10 mouse cellular contexts compared by ENCODE assay signal in genomic region chr17:6202389-6203110, GRCm38 (mm10). TPM values are rescaled to one million over a fixed set of nuclear protein-coding genes. Genes with fewer than 3 reads are reported as not detected.
A peak's percentile ranks its signal among the peaks of the same experiment; 100 is the strongest.
DNase-seq lines count a peak whose midpoint lies in the region; ATAC-seq and TF ChIP-seq lines count a peak whose summit lies in the region.
"Had no signal": no experiment of that assay in that cellular context is flagged by ENCODE, and none has a peak within 500 bp of the region (broad histone marks: within the 10 kb centered on the region; RNA-seq: fewer than 3 reads in every experiment).

No protein-coding gene starts in this region.

- DNase-seq in heart, postnatal 0 days (ENCODE audit: low spot score): no peak
- DNase-seq in heart, adult 8-10 months (ENCODE audit: low spot score): no peak
- peak; percentile 75 for DNase-seq in layer of hippocampus, adult 9-11 months
- DNase-seq in right cerebral cortex, postnatal 10 days (ENCODE audit: low spot score in 2 of 2): peak; percentile 70 to 81
- DNase-seq in retina, embryonic 14.5 days (ENCODE audit: low spot score): no peak
- DNase-seq: kidney, adult 11 months had no signal

- WGBS in heart, postnatal 0 days: 61% methylated on average over 14 of the region's 14 CpGs
- WGBS in kidney, embryonic 15.5 days: 80% methylated on average over 14 of the region's 14 CpGs

- H3K9ac ChIP-seq in heart, postnatal 0 days (replicated peaks; ENCODE audit: low read depth, low read length): no peak overlapping the region
- no peak overlapping the region for H3K9ac ChIP-seq in kidney, embryonic 15.5 days
- H3K9ac ChIP-seq: liver, embryonic 14.5 days; stomach, embryonic 15.5 days had no signal

- no peaks in the 10 kb centered on the region for H3K9me3 ChIP-seq in heart, postnatal 0 days (replicated peaks; ENCODE audit: control insufficient read depth, low read length)
- H3K9me3 ChIP-seq in kidney, embryonic 15.5 days (replicated peaks): no peaks in the 10 kb centered on the region
- H3K9me3 ChIP-seq: stomach, embryonic 15.5 days had no signal

- ATAC-seq in heart, postnatal 0 days (ENCODE audit: insufficient read depth, low read depth): peak; percentile 68
- ATAC-seq in common myeloid progenitor, adult 5-6 weeks (replicated peaks; ENCODE audit: low read depth, poor library complexity, severe bottlenecking): peak; percentile 89
- no peak for ATAC-seq in kidney, embryonic 15.5 days (replicated peaks; ENCODE audit: low FRiP score)

- no peak overlapping the region for H3K4me2 ChIP-seq in heart, postnatal 0 days (ENCODE audit: low read depth, low read length)
- no peak overlapping the region for H3K4me2 ChIP-seq in kidney, embryonic 15.5 days
- H3K4me2 ChIP-seq: stomach, embryonic 15.5 days had no signal

- no peak overlapping the region for H3K27ac ChIP-seq in heart, postnatal 0 days (ENCODE audit: low read depth)
- no peak overlapping the region for H3K27ac ChIP-seq in kidney, embryonic 15.5 days
- H3K27ac ChIP-seq: liver, embryonic 14.5 days; stomach, embryonic 15.5 days had no signal

- peaks cover 40% of the 10 kb centered on the region for H3K36me3 ChIP-seq in heart, postnatal 0 days (replicated peaks; ENCODE audit: control insufficient read depth, insufficient read depth, low read length)
- peaks cover 64% of the 10 kb centered on the region for H3K36me3 ChIP-seq in kidney, embryonic 15.5 days

- no peak overlapping the region for H3K4me3 ChIP-seq in heart, postnatal 0 days (ENCODE audit: low read depth, low read length)
- H3K4me3 ChIP-seq in kidney, embryonic 15.5 days (replicated peaks): no peak overlapping the region
- H3K4me3 ChIP-seq: stomach, embryonic 15.5 days had no signal

- no peaks in the 10 kb centered on the region for H3K27me3 ChIP-seq in heart, postnatal 0 days (ENCODE audit: control insufficient read depth, insufficient read depth, low read length)
- H3K27me3 ChIP-seq in kidney, embryonic 15.5 days: no peaks in the 10 kb centered on the region
- H3K27me3 ChIP-seq: stomach, embryonic 15.5 days had no signal

- H3K4me1 ChIP-seq in heart, postnatal 0 days (ENCODE audit: control insufficient read depth, insufficient read depth): peaks cover 3% of the 10 kb centered on the region; the same call in 1 of the 2 replicates
- H3K4me1 ChIP-seq in kidney, embryonic 15.5 days: no peaks in the 10 kb centered on the region
- H3K4me1 ChIP-seq: stomach, embryonic 15.5 days had no signal

- no peak for TF ChIP-seq CTCF in heart, postnatal 0 days (IDR thresholded peaks at IDR 0.05; ENCODE audit: low read depth)

- TF ChIP-seq EP300 in heart, postnatal 0 days (IDR thresholded peaks at IDR 0.05; ENCODE audit: low read depth): no peak

RNA-seq across cellular contexts. Expression of gene Tmem181a, which starts 54.1 kb away (rescaled TPM):
- total RNA-seq in heart, postnatal 0 days (2014; rRNA removed; ENCODE audit: low replicate concordance): 10.0 and 17.9 TPM in 2 replicates
- 10.0 and 12.0 TPM in 2 replicates for polyA plus RNA-seq in heart, postnatal 0 days (2015; fragmentation: Nextera tagmentation; extraction: Ambion mirVana)
- total RNA-seq in heart, adult 8-10 months (2022): 1 to 10 TPM; 6.2 to 7.8 (median 7.2) TPM
- total RNA-seq in common myeloid progenitor, adult 5-6 weeks (2017): 7.0 and 8.4 TPM in 2 replicates
- polyA plus RNA-seq in kidney, embryonic 15.5 days (2015; fragmentation: Nextera tagmentation; extraction: Ambion mirVana): 12.9 and 14.4 TPM in 2 replicates

Comparison
In these comparisons a context has a peak if more than half of its experiments do, and no peak if none do; other contexts are left out.
1. DNase-seq: peak in layer of hippocampus, adult 9-11 months (single experiment) and right cerebral cortex, postnatal 10 days (2 of 2); none in heart, postnatal 0 days (single experiment), heart, adult 8-10 months (single experiment) and retina, embryonic 14.5 days (single experiment).